Comparison of ENCODE assay signal across 26 mouse cellular contexts in genomic region chr10:14213536-14213935, GRCm38 (mm10).
DNase-seq lines count a peak whose midpoint lies in the region; ATAC-seq and TF ChIP-seq lines count a peak whose summit lies in the region.
"Had no signal": no experiment of that assay in that cellular context is flagged by ENCODE, and none has a peak within 500 bp of the region (broad histone marks: within the 10 kb centered on the region; RNA-seq: fewer than 3 reads in every experiment).

No protein-coding gene starts in this region.

- WGBS in lung, postnatal 0 days, result 54% methylated on average over 5 of the region's 5 CpGs

- no peaks in the 10 kb centered on the region for H3K27me3 ChIP-seq in lung, postnatal 0 days (replicated peaks; ENCODE audit: insufficient read depth, low read length)
- H3K27me3 ChIP-seq: CH12.LX; embryonic facial prominence, embryonic 12.5 days; forebrain, embryonic 12.5 days; Patski had no signal

- H3K9ac ChIP-seq in lung, postnatal 0 days (replicated peaks; ENCODE audit: low read depth), result no peak overlapping the region
- H3K9ac ChIP-seq: embryonic facial prominence, embryonic 12.5 days; forebrain, embryonic 12.5 days had no signal

- DNase-seq in gastrocnemius, adult 2 months, result no peak
- no peak for DNase-seq in gastrocnemius, adult 8-10 months (ENCODE audit: low spot score in 2 of 2)
- DNase-seq in layer of hippocampus, adult 2 months (ENCODE audit: low spot score in 2 of 2), result no peak
- no peak for DNase-seq in layer of hippocampus, adult 11-12 months (ENCODE audit: low spot score)
- DNase-seq in lung, postnatal 0 days (ENCODE audit: low spot score), result peak; percentile 26
- DNase-seq in lung, postnatal 10 days, result no peak
- DNase-seq in right cerebral cortex, adult 18-20 months, result no peak
- DNase-seq: adrenal gland, adult 8-10 months; adrenal gland, postnatal 14 days; adrenal gland, postnatal 36 days; B cell, adult 2 months; cerebellum, adult 11-12 months; cerebellum, adult 2 months; cerebellum, adult 9-10 months; cerebellum, postnatal 10 days; cerebellum, postnatal 25 days had no signal

- no peak for ATAC-seq in lung, postnatal 0 days
- ATAC-seq: activated CD4-positive, CD25-positive, alpha-beta regulatory T cell, adult 4 months; CD4-positive, CD25-positive, alpha-beta regulatory T cell, adult 4 months; forebrain, embryonic 14.5 days; Patski had no signal

- H3K36me3 ChIP-seq in lung, postnatal 0 days (ENCODE audit: insufficient read depth, low read length), result no peaks in the 10 kb centered on the region
- H3K36me3 ChIP-seq: embryonic facial prominence, embryonic 10.5 days; embryonic facial prominence, embryonic 12.5 days; forebrain, embryonic 10.5 days; forebrain, embryonic 12.5 days; G1E had no signal

- no peaks in the 10 kb centered on the region for H3K4me1 ChIP-seq in lung, postnatal 0 days (ENCODE audit: insufficient read depth, low read depth, low read length)
- H3K4me1 ChIP-seq: forebrain, embryonic 10.5 days; forebrain, embryonic 12.5 days had no signal

- intact Hi-C loops in gastrocnemius, adult 2 months (cut with DNase I), result loop anchor here (5.0 kb wide), 1 partner anchor 109 kb away; no protein-coding TSS in a partner anchor

- no peak for TF ChIP-seq CTCF in gastrocnemius, adult 2 months (IDR thresholded peaks at IDR 0.05)
- no peak for TF ChIP-seq CTCF in layer of hippocampus, adult 2 months (conservative IDR thresholded peaks at IDR 0.05)
- no peak for TF ChIP-seq CTCF in lung, postnatal 0 days (IDR thresholded peaks at IDR 0.05)

- no peak for TF ChIP-seq EP300 in lung, postnatal 0 days (IDR thresholded peaks at IDR 0.05)

- no peak overlapping the region for H3K4me3 ChIP-seq in gastrocnemius, adult 2 months
- no peak overlapping the region for H3K4me3 ChIP-seq in layer of hippocampus, adult 2 months
- H3K4me3 ChIP-seq in lung, postnatal 0 days (ENCODE audit: low read depth, low read length), result no peak overlapping the region
- H3K4me3 ChIP-seq: embryonic facial prominence, embryonic 10.5 days; embryonic facial prominence, embryonic 12.5 days; forebrain, embryonic 10.5 days; forebrain, embryonic 12.5 days had no signal

- H3K4me2 ChIP-seq in lung, postnatal 0 days (replicated peaks; ENCODE audit: low read depth, low read length), result no peak overlapping the region
- H3K4me2 ChIP-seq: embryonic facial prominence, embryonic 12.5 days; forebrain, embryonic 12.5 days had no signal

- H3K9me3 ChIP-seq in lung, postnatal 0 days (ENCODE audit: low read length), result no peaks in the 10 kb centered on the region
- H3K9me3 ChIP-seq: embryonic facial prominence, embryonic 12.5 days; forebrain, embryonic 12.5 days; G1E had no signal

- H3K27ac ChIP-seq in gastrocnemius, adult 2 months, result peak overlapping the region; percentile 71
- peak overlapping the region; percentile 86 for H3K27ac ChIP-seq in layer of hippocampus, adult 2 months
- no peak overlapping the region for H3K27ac ChIP-seq in lung, postnatal 0 days (ENCODE audit: low read length)
- H3K27ac ChIP-seq: embryonic facial prominence, embryonic 10.5 days; embryonic facial prominence, embryonic 12.5 days; forebrain, embryonic 10.5 days; forebrain, embryonic 12.5 days had no signal
